Mouse (Mus musculus) cerebellum, adult 2 months (tissue): ENCODE data around the gene Als2cl. TPM values are rescaled to one million over a fixed set of nuclear protein-coding genes. Genes with fewer than 3 reads are reported as not detected.
A peak's percentile ranks its signal among the peaks of the same experiment; 100 is the strongest.

ENCODE experiments used
- DNase-seq, 2 experiments: peaks; one replicate each; pipeline ENCODE4 v3.0.0; 2021
- H3K27ac ChIP-seq: fragments of 200-500 bp; 2 replicates; pipeline ENCODE4 v1.5.1; 2012; ENCODE audit warnings: low read length, control low read depth, inconsistent platforms; ENCODE audit not compliant: insufficient read depth
- H3K27me3 ChIP-seq: fragments of 200-500 bp; 2 replicates; pipeline ENCODE4 v1.6.1; 2012; ENCODE audit warnings: inconsistent platforms, mild to moderate bottlenecking, low read length, moderate library complexity; ENCODE audit not compliant: control insufficient read depth, insufficient read depth
- H3K4me1 ChIP-seq: fragments of 200-500 bp; 2 replicates; pipeline ENCODE4 v1.6.1; 2011; ENCODE audit warnings: low read length; ENCODE audit not compliant: control insufficient read depth, insufficient read depth
- H3K4me3 ChIP-seq: fragments of 200-500 bp; replicated peaks from 2 replicates; pipeline ENCODE3; 2011; ENCODE audit warnings: mild to moderate bottlenecking, low read depth, low read length, control low read depth; ENCODE audit not compliant: insufficient read depth
- CTCF ChIP-seq: fragments of 200-500 bp; IDR thresholded peaks from 2 replicates; pipeline ENCODE4 v1.5.1; 2011; ENCODE audit warnings: low read depth, mild to moderate bottlenecking, control low read depth, low read length, moderate library complexity, borderline replicate concordance; ENCODE audit not compliant: insufficient read depth
- POLR2A ChIP-seq: fragments of 200-500 bp; IDR thresholded peaks from 2 replicates; pipeline ENCODE4 v1.6.1; 2011; ENCODE audit warnings: low read length, control low read depth, borderline replicate concordance; ENCODE audit not compliant: insufficient read depth
- WGBS: fragments of 180-500 bp; shearing (Covaris S2); methylation state at CpG from one replicate; pipeline ENCODE4 v1.1.7; 2018; 5-methylcytosine and 5-hydroxymethylcytosine counted together
- polyA plus RNA-seq: library from polyadenylated mRNA; depleted of rRNA; stranded (reverse); fragments of >200 nt; gene quantifications from 2 replicates; pipeline ENCODE4 v1.2.3, GENCODE M21; 2012

The Als2cl gene
- polyA plus RNA-seq, 1 experiment = 15.8 TPM

DNA sequence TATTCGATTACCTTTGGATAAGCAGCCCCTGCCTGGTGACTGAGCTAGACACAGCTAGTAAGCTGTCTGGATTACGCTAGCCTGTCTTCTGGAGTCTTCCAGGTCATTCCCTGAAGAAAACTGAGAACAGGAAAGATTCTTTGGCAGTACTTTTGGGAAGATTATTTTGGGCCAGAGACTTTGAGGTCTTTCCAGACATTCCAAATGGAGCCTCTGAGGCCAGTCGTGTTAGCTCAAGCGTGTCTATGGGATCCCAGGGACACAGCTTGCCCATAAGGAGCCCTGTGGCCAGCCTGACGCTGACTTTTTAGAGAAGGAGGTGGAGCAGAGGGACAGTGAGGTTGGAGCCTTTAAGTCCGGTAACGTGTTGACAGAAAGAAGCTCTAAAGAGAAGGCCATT lies 56.3 kb downstream of the Als2cl start:
- H3K4me3 ChIP-seq = no peak overlapping the region
- peaks cover 5% of the 10 kb centered on the region for H3K4me1 ChIP-seq
- WGBS = 50% methylated on average over 7 of the region's 7 CpGs
- TF ChIP-seq CTCF (no peak), POLR2A (no peak)
- peak in 1 of 2 experiments; percentile 9 for DNase-seq
- no peaks in the 10 kb centered on the region for H3K27me3 ChIP-seq
- 0 out of 2 replicates have a peak overlapping the region, but pooled peaks have one; percentile 23 for H3K27ac ChIP-seq

DNA sequence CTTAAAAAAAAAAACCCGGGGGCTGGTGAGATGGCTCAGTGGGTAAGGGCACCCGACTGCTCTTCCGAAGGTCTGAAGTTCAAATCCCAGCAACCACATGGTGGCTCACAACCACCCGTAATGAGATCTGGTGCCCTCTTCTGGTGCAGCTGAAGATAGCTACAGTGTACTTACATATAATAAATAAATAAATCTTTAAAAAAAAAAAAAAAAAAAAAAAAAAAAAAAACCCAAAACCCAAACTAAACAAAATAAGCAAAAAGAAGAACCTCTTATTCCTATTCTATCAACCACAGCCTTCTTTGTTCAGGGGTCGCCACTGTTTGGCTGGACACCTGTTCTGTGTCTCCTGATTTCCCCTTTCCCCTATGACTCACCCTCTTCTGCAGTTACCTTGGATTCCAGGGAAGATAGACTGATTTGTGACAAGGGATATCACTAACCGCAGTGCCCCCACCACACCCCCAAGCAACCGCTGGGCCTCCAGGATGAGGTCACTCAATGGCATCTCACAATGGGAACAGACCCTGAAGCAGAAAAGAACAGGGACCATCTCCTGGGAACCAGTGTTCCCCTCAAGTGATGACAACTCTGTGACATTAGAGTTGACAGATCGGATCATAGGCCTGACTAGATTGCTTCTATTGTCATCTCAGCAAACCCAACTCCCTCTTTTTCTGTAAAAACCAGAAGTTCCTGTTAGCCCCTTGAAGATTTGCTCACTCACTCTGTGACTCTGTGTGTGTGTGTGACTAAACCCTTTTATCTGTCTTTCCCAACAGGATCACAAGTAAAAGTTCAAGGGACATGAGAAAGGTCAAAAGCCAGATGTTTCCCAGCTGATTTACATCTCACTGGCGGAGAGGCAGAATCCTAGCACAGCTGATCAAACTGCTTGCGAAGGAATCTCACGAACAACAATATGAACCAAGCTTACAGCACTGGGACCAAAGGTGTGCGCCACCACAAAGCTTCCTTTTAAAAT lies 58.1 kb downstream of the Als2cl start:
- WGBS = 87% methylated on average over 12 of the region's 12 CpGs
- Histone ChIP-seq H3K27ac (no peak overlapping the region), H3K27me3 (no peaks in the 10 kb centered on the region), H3K4me3 (no peak overlapping the region), H3K4me1 (peaks cover 5% of the 10 kb centered on the region)
- TF ChIP-seq POLR2A = no peak
- no peak for TF ChIP-seq CTCF
- no peak for DNase-seq

DNA sequence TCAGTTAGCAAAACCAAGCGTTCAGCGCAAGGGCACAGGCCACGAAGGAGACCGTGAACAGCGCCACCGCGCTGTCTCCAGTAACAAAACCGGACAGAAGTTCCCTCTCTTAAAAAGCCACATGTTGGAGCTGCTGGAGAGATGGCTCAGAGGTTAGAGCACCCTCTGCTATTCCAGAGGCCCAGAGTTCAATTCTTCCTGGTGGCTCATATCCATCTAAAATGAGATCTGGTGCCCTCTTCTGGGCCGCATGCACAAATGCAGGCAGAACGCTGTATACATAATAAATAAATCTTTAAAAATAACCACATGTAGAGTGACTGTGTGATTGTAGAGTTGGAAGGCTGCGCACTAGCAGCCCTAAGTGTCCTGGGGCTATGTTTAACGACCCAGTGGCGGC lies 64.6 kb downstream of the Als2cl start:
- H3K27me3 ChIP-seq = no peaks in the 10 kb centered on the region; the same call in 1 of the 2 replicates
- DNase-seq = no peak
- H3K27ac ChIP-seq = no peak overlapping the region
- no peak for TF ChIP-seq POLR2A
- peak; percentile 16; the same call in 1 of the 2 replicates for TF ChIP-seq CTCF
- H3K4me1 ChIP-seq = no peaks in the 10 kb centered on the region
- H3K4me3 ChIP-seq = no peak overlapping the region
- 40% methylated on average over 13 of the region's 13 CpGs for WGBS

DNA sequence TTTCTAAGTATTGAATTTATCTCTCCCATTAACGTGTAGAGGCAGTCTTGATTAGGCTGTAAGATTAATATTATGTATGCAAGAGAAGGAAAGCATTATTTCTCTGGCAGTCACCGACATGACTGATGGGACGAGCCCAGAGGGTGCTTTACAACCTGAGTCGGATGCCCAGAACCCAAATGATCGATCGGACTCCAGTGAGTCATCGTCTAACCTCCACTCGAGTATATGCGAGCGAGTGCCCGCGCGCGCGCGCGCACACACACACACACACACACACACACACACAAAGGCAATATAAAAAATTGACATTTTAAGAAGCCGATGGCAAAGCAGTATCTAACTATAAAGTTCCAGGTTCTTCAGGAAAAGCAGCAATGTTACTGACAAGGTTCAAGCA lies 65.7 kb downstream of the Als2cl start:
- Histone ChIP-seq H3K4me3 (no peak overlapping the region), H3K4me1 (no peaks in the 10 kb centered on the region), H3K27ac (no peak overlapping the region), H3K27me3 (no peaks in the 10 kb centered on the region; the same call in 1 of the 2 replicates)
- TF ChIP-seq CTCF (no peak), POLR2A (no peak)
- DNase-seq = no peak
- 58% methylated on average over 18 of the region's 18 CpGs for whole genome bisulfite sequencing

DNA sequence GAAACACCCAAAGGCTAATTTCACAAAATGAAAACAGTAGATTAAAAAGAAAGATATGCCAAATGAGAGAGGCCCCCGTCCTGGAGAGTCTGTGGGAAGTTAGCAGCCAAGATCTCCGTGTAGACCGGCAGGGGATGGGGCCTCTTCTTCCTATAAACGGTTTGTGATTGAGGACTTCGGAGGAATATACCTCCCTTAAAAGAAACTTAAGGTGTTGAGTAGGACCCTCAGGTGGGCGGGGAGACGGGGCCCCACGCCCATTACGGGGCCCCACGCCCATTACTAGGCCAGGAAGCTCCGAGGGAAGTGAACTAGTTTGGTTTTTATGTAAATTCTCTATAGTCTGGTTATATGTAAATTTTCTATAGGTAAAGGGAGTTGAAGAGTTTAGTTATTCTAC lies 66.3 kb downstream of the Als2cl start, which contains the start of gene Tdgf1:
Gene Tdgf1, minus strand, starts transcription at position 233 of the 400 bp plus-strand sequence.
- H3K27ac ChIP-seq = no peak within 1 kb of the TSS
- no peak within 1 kb of the TSS for H3K4me3 ChIP-seq
- no peak for DNase-seq
- H3K27me3 ChIP-seq = no peaks in the 10 kb centered on the region; the same call in 1 of the 2 replicates
- TF ChIP-seq POLR2A = no peak
- TF ChIP-seq CTCF = no peak
- 66% methylated on average over 11 of the region's 11 CpGs for WGBS
- no peaks in the 10 kb centered on the region for H3K4me1 ChIP-seq

DNA sequence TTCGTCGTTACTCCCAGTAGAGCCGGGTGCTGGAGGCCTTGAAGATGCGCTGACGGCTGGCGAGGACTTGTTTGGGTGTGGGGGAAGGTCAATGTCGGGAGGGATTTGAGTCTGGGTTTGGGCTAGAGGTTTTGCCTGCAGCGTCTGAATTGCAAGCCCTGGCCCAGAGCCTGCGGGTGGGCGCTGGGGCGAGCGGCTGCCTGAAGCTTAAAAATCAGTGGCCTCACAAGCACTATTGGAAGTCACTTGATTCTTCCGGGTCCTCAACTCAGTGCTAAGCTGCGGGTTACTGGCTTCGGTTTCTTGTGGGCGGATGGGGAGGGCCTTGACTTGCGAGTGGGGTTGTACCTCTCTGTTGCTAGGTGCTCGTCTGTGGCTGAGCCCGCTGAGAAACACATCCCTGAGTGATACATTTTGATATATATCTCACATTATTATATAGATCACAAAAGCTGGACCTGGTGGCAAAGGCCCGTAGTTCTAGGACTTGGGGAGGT lies 66.9 kb downstream of the Als2cl start:
- Histone ChIP-seq H3K4me1 (no peaks in the 10 kb centered on the region), H3K4me3 (no peak overlapping the region), H3K27me3 (no peaks in the 10 kb centered on the region; the same call in 1 of the 2 replicates), H3K27ac (no peak overlapping the region)
- TF ChIP-seq CTCF (no peak), POLR2A (no peak)
- WGBS = 37% methylated on average over 20 of the region's 20 CpGs
- no peak for DNase-seq

DNA sequence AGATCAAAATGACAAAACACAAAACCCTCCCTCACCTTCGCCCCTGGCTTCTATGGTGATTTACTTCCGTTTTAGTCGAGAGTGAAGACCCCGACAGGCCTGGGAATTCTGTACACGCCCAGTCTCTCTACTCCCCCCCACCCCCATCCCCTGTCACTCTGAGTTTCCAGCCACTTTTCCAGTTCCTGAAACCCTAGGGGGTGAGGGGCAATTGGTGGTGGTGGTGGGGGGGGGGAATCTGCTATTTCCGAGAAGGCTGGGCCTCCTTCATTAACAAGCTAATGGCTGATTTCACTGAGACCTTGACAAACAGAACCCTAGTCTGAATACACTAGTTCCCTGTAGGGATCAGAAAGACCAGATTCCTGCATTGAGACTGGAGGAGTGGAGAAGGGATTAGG lies 67.6 kb downstream of the Als2cl start:
- Histone ChIP-seq H3K27me3 (no peaks in the 10 kb centered on the region; the same call in 1 of the 2 replicates), H3K4me3 (no peak overlapping the region), H3K27ac (no peak overlapping the region), H3K4me1 (no peaks in the 10 kb centered on the region)
- no peak for TF ChIP-seq CTCF
- TF ChIP-seq POLR2A = no peak
- 44% methylated on average over 6 of the region's 6 CpGs for WGBS
- no peak for DNase-seq
